Mouse (Mus musculus): ENCODE data around the gene Tmem88b. TPM values are rescaled to one million over a fixed set of nuclear protein-coding genes. Genes with fewer than 3 reads are reported as not detected.
"Not testable (repeated sequence)": the region's sequence is repeated elsewhere in the genome, so short reads cannot be mapped to it uniquely, and the experiment has no call there.

Gene Tmem88b
- total RNA-seq, 2 experiments from 2014 or later: 16.4 to 19.0 TPM

- no peak for DNase-seq (ENCODE audit: low spot score in 2 of 2)
These were observed 24.1 kb downstream of the Tmem88b start for GRCm38 (mm10) chr4:155761356-155762099.

- peak; percentile 98 for DNase-seq (ENCODE audit: low spot score in 2 of 2)
These were observed 24.9 kb downstream of the Tmem88b start, which contains the start of gene Atad3a for GRCm38 (mm10) chr4:155760613-155761355. Atad3a (minus strand) TSS chr4:155761093.

DNA sequence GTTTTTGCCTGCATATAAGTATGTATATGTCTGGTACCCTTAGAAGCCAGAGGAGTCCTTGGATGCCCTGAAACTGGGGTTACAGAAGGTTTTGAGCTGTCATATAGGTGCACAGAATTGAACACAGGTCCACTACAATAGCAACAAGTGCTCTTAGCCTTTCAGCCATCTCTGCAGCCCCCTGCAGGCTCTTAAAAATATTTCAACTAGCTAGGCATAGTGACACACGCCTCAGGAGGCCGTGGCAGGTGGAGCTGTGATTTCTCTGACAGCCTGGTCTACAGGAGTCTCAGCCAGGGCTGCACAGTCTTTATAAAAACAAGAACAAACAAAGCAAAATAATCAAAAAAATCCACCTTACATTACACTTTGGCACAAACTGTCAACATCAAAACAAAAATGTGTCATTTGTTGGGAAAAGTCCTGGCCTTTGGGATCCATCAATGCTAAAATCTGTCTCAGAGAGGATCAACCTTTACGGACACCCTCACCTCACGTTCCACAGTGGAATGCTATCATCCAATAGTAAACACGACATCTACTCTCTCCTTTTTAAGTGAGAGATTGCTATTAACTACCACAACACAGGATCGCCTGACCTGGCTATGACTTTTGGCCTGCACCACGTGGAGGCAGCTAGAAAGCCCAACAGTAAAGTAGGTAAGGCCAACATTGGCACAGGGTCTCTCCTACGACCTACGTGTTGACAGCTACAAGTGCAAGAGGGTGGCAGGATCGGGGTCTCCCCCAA is 25.6 kb downstream of the Tmem88b start:
- DNase-seq (ENCODE audit: low spot score in 2 of 2): no peak

GRCm38 (mm10) chr4:155757011-155757410 is 28.7 kb downstream of the Tmem88b start:
- no peak for DNase-seq (ENCODE audit: low spot score in 2 of 2)

- no peak for DNase-seq (ENCODE audit: low spot score in 2 of 2)
These were observed 38.8 kb downstream of the Tmem88b start for GRCm38 (mm10) chr4:155746575-155747490.

- DNase-seq (ENCODE audit: low spot score in 2 of 2): no peak
These were observed 39.6 kb downstream of the Tmem88b start for GRCm38 (mm10) chr4:155746036-155746548.

DNA sequence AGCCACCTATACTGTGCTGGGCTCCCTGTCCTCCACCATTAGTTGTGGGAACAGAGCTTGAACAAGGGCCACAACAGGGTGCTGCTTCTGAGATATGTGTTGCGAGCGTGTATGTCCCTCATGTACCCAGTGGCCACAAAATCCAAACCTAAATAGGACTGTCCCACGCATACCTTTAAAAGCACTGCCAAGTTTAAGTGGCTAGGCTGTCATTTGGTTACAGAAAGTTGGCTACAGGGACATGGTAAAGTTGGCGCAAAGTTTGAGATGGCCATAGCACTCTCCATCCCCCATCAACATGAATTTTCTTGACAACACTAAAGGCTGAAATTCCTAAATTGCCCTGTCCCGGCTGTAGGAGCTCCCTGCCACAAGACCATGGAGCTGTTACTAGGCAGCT is 40.5 kb downstream of the Tmem88b start:
- DNase-seq (ENCODE audit: low spot score in 2 of 2): no peak

DNA sequence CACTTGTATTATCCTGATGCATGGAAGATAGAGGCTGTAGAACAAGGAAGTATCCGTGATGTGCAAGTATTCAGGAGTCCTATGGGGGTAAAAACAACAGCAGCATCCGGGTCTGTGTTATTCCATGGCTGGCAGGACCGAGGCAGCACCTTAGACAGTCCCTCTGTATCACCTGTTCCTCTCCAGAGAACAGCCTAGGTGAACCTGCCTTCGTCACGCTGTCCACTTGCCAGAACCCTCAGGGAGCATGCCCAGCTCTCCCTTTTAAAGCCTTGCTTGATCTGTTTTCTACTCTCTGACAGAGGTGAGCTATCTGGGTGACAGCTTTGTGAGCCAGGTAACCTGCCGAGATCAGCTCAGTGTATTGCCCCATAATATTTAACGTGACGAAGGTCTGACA is 41.2 kb downstream of the Tmem88b start:
- DNase-seq (ENCODE audit: low spot score in 2 of 2): no peak

DNA sequence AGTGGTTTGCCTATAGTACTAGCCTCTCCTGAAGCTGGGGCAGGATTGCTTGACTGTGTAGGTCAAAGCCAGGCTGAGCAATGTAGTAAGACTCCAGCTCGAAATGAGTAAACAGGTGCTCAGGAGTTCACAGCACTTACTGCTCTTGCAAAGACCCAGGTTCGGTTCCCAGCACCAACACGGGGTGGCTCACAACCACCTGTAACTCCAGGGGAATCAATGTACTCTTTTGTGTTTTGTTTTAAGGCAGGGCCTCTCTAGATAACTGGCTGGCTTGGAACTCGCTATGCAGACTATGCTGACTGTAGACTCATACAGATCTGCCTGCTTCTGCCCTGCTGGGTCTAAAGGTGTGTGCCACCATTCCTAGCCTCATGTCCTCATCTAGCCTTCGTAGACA is 43.0 kb downstream of the Tmem88b start:
- no peak for DNase-seq (ENCODE audit: low spot score in 2 of 2)

GRCm38 (mm10) chr4:155740681-155741080 is 45.0 kb downstream of the Tmem88b start:
- not testable (repeated sequence) for DNase-seq (ENCODE audit: low spot score in 2 of 2)

DNA sequence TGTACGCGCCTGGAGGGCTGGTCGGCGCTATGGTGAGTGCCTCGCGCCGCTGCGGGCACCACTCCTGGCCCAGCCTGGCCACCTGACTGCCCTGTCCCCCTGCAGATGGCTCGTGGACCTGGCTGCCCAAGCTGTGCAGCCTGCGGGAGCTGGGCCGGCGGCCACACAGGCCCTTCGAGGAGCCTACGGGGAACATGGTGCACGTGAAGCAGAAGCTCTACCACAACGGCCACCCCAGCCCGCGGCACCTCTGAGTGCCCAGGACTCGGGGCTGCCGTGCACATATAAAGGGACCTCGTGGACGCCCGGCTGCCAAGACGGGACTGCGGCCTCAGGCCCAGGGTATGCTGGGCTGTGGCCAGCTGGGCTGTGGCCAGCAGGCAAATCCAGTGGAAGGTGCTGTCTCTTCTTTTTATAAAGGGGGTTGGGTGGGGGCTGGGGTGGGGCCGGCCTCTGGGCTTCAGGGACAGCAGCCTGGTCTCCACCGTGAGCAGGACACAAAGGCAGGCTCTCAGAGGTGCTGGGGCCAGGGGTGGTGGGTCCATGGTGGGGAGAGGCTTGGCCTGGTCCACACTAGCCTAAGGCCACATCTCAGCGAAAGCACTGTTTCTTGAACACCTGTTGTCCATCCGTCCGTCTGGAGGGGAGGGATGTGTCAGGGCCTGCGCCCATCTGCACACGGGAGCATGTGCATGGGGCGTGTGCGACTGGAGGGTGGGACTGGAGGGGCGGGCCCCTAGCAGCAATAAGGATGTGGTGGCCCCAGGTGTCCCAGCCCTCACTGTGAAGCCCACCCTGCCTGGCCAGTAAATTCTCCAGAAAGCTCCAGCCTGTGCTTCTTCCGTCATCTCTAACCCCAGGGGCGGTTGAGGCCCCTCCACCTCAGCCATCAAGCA is 45.7 kb downstream of the Tmem88b start:
- no peak for DNase-seq (ENCODE audit: low spot score in 2 of 2)

- no peak for DNase-seq (ENCODE audit: low spot score in 2 of 2)
These were observed 46.5 kb downstream of the Tmem88b start for GRCm38 (mm10) chr4:155739152-155739551.

DNA sequence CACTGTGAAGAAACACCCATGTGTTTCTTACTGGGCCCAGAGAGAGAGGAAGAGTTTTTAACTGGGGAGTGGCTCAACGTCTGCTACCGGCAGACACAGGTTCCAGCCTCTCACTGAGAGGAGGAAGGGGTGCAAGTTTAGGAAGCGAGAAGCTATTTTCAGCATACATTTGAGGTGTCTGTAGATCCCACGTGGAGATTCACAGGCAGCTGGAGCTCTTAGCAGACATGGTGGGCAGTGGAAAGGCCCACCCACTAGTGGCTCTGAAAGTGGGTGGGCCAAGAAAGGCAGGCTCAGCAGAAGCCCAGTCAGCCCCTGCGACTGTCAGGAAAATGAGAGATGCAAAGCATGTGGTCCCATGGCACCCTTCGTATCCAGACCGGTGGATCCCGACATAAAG is 47.4 kb downstream of the Tmem88b start:
- peak in 1 of 2 experiments; percentile 56 for DNase-seq (ENCODE audit: low spot score in 2 of 2)

DNA sequence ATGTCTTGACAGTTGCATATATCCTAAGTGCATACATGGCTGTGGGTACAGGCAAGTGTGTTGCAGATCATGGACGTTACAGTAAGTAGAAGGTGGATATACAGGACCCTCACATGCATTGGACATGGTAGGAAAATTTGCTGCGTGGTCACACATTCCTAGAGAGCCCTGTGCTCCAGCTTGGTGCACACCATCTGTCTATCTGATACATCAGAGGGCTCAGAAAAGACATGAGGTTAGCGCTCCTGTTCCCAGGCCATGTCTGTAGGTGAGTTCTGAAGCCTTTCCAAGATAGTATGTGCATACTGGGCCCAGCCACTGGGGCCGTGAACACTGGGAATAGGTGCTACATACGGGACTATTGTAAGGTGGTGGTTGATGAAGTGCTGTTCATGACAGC is 49.3 kb downstream of the Tmem88b start:
- DNase-seq (ENCODE audit: low spot score in 2 of 2): no peak

GRCm38 (mm10) chr4:155735788-155736187 is 49.9 kb downstream of the Tmem88b start:
- DNase-seq (ENCODE audit: low spot score in 2 of 2): no peak

GRCm38 (mm10) chr4:155734951-155735702 is 50.5 kb downstream of the Tmem88b start:
- DNase-seq (ENCODE audit: low spot score in 2 of 2): peak; percentile 41 to 45

DNA sequence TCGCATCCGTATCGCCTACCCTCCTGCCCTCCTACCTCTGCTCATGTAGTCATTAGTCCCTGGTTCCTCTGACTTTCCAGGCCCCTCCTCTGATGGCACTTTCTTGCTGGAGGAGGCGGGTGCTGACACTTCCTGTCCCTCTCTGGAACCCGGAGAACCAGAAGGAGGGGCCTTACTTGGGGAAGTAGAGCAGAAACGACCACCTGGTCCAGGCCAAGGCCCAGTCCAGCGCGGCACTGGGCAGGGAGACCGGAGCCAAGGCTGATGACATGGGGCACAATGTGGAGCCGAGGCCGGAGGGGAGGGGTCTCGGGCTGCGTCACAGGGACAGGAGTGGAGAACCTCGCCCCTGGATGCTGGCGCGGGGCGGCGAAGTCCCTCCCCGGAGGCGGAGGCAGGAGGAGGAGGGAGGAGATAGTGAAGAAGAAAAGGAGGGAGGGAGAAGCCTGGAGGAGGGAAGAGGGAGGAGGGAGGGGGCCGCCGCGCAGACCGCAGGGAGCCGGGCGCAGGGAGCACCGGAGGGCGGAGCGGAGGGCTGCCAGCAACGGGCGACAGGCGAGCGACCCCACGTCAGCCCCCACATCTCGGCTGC is 51.2 kb downstream of the Tmem88b start, which contains the start of gene Tmem240:
Gene Tmem240, plus strand, starts transcription at position 451 of the 592 bp plus-strand sequence.
- peak; percentile 80 to 89 for DNase-seq (ENCODE audit: low spot score in 2 of 2)

DNA sequence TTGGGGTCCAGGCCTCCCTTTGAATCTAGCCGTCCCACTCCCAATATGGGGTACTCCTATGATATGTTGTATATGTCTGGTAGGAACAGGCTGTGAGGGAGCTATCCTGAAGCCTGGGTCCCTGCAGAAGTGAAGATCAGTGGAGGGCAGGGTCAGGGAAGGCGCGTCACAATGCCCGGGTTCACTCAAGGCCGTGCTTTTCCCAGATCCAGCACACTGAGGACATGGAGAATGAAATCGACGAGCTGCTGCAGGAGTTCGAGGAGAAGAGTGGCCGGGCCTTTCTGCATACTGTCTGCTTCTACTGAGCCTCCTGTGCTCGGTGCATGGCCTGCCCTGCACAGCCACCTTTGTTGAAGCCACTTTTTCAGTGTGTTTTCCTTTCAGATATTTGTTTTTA is 52.4 kb downstream of the Tmem88b start:
- no peak for DNase-seq (ENCODE audit: low spot score in 2 of 2)
